Mouse (Mus musculus) Muller cell, postnatal 12 days (primary cell): Measurements from ENCODE around the gene Mien1.

Experiments
- DNase-seq: peaks from one replicate; pipeline ENCODE4 v3.0.0-alpha.2; 2015; ENCODE audit errors: inconsistent ontology term

Mien1 gene

DNA sequence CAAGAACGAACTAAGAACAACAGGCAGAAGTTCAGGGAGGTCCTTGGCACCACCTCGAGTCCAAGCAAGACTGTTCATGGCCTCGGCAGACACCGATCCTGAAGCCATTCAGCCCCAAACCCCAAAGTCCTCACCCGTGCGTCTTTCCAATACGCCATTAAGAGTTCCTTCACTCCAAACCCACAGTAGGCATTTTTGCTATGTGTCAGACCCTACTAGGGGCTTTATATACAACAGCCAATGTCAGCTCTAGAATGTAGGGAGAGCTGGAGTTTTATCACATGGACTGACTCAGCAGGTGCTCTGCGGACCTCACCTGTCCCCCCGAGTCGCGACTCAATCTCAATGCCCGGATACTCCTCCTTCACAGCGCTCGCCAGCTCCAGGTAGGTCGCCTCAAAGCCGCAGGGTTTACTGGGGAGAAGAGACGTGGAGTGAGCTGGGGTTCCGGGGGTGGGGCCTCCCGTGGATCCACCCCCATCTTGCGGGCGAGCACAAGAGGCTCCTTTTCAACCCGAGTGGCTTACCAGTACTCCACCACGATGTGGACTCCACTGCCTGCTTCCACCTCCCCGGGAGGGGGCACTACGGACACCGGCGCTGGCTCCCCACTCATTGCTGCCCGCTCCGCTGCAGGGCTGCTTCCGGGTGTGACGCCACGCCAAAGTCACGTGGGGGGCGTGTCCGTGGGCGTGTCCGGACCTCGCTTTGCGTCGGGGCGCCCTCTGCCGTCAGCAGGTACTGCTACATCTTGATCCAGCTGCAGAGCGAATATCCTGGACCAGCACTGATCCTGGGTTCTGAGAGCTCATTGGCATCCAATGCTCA lies at the start of gene Mien1:
TSS of gene Mien1 (minus strand) at position 661 of the 828 bp plus-strand sequence.
- peak; percentile 94 for DNase-seq

DNA sequence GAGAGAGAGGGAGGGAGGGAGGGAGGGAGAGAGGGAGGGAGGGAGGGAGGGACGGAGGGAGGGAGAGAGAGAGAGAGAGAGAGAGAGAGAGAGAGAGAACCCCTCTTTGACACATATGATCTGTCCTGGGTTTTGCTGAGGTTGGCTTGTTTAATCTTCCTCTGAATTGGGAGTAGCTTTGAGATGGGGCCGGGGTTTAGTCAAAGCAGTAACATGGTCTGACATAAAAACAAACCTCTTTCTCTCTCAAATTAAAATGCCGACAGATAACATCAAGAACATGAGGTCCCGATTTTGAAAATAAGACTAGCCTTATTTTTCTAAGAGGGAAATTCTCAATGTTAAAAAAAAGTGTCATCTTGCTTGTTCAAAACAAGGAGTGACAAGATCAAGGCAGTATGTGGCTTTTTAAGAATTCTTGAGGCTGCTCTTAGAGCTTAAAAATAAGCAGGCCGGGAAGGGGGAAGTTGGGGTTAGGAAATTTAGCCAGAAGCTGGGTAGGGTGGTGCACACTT lies 48.8 kb upstream of the Mien1 start:
- no peak for DNase-seq

DNA sequence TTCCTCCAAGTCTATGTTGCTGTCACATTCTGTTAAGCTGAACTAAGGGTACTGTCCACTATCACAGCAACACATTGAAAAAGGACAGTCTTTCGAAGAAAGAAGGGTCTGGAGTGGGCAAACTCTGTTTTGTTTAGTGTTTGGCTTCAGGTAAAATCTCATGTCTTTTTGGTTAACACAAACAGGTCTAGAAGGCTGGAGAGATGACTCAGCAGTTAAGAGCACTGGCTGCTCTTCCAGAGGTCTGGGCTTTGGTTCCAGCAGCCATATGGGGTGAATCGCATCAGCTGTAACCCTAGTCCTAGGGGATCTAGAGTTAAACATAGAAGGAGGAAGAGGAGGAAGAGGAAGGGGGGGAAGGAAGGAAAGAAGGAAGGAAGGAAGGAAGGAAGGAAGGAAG lies 47.0 kb upstream of the Mien1 start:
- DNase-seq: no peak

DNA sequence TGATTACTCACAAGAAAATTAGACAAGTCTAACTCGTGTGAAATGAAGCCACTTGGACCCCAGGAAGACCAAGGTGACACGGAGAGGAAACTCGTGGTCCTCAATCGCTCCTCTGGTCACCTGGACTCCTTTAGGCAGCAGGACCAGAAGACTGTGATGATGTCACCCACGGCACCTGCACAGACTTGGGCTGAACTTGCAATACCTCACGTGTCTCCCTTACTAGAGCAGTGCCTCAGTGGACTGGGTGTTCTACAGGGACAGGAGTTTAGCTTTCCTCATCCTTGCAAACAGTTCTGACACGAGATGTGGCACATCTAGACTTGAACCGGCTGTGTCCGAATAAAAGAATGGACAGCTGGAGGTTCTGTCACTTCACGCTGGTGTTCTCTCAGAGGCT lies 43.3 kb upstream of the Mien1 start:
- DNase-seq: no peak

DNA sequence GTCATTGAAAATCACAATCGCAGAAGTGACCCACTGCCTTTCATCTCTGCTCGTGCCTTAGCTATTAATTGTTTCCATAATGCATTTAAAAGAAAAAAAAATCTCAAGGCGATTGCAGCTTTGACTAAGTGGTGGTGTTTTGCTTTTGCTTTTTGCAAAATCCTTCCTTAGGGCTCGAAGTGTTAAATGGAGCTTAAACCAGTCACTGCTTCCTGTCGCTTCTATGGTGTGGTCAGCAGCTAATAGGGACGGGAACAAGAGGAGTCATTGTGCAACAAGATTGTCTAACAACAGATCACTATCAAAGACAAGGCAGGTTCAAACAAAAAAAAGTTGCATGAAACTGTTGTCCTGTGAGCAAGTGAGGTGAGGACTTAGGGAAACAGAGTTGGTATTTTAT lies 42.4 kb upstream of the Mien1 start:
- no peak for DNase-seq

DNA sequence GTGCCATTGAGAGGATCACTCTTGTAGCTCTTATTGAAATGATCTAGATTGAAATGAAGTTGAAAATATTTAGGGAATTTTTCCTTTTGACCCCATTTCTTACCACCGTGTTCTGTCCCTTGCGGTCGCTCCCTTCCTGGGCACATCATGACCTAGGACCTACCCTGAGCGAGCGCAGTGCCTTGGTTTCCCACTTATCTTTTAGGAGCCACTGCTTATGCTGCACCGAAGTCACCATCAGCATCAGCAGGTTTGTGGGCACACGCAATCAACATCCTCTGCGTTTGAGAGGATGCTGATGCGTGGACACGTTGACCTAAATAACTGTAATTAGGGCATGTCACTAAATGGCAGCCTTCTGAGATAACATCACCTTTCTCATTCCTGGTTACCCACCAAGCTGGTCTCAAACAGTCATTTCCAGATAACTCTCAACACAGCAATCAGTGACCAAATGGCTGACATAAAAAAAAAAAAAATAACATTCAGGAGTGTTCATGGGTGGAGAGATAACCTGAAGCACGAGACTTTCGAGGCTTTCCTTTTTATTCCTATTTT lies 41.2 kb upstream of the Mien1 start:
- no peak for DNase-seq

DNA sequence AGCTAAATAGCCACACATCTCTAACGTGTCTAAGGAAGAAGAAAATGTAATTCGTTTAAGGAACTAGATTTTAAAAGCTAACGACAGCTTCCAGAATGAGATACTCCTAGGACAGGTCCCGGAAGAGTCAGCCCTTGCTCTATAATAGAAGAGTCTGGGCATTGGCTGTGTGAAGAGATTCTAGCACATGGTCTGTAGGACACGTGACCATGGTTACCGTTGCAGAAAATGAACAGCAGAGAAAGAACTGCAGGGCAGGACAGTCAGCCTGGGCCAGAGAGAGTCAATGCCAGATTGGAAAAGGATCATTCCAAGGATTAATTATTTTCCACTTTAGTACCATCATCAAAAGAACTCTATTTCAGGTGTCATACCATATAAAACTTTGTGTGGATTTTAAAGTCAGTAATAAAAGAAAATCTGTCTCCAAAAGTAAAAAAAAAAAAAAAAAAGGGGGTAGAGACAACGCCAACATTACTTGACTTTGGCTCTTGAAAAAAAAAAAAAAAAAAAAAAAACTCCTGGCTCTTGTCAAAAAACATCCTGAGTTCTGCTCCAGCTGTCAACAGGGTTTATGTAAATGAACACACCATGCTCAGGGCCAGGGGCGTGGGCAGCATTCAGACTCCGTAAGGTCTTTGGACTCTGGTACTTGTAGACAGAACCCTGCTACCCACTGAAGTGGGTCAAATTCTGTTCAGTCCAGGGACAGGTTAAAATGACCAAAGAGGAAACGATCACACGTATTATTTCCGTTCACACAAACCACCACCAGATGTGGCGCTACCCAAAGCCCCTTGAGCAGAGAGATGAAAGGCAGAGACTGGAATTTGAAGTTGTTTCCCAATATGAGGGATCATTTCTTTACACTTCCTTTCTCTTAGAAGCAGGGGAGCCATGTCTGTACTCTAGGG lies 40.5 kb upstream of the Mien1 start:
- DNase-seq: no peak

DNA sequence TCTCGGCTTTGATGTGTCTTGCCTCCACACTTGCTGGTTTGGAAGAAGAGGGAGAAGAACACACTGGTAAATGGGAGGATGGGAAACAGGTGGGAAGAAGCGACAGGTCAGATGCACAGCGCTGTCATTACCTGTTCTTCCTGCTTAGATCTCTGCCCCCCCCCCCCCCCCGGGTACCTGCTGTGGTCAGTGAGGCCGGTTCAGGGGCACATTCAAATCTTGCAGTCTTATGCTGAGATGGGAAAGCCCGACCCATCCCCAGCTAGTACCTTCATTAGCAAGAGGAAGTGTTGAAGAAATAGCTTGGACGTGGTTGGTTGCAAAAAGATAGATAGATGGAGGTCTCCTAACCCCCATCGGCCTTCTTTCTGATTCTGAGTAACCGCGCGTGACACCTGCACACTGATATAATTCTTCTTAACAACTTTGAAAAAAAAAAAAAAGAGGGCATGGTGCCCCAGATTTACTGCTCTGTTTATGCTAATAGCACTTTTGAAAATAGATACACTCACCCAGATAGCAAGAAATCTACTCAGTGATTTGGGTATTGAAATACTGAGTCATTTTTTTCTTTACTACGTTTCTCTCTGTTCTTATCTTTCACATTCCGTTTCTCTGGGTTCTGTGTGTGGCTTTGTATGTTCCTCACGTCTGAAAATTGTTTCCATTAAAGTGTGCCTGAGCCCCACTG lies 38.4 kb upstream of the Mien1 start:
- DNase-seq: no peak

DNA sequence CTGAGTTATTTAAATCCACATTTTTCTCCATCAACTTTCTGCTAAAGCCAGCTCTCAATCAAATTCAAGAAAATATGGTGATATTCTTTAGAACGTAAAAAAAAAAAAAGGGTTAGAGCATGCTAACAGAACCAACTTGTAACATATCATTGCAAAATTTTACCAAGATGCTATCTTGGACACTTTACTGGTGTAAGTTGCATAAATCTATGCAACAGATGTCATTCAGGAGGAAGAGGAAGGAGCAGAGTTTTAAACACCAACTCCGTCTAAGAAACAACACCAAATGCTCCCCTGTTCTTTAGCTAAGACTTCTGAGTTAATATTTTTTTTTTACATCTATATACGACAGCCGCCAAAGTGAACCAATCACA lies 37.6 kb upstream of the Mien1 start:
- no peak for DNase-seq

DNA sequence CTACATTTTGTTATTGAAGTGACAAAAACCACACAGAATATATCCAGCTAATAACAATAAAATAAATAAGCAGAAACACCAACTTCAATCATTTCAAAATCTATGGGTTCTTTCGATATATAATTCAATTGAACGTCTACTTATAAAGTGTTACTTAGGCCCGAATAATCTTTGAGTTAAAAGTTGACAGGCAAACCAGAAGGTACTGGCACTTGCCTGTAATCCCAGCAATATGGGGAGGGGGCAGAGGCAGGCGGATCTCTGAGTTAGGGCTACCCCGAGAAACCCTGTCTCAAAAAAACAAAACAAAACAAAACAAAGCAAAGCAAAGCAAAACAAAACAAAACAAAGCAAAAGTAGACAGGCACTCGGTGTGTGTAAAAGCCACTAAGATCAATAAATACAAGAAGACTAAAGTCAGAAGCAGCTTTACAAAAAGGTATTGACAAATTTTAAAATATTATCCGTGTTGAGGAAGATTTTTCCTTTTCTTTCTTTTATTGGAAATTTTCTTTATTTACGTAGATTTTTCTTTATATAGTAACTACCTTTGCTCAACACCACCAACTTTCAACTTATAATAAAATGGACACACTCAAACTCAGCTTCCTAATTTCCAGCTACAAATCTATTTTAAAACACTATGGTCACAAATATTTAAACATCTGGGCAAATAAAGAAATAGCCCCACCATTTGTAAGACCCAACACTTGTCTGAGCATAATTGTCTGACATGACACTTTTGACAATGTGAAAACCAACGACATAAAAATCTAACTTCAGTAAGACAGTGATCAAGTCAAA lies 37.0 kb upstream of the Mien1 start:
- no peak for DNase-seq

DNA sequence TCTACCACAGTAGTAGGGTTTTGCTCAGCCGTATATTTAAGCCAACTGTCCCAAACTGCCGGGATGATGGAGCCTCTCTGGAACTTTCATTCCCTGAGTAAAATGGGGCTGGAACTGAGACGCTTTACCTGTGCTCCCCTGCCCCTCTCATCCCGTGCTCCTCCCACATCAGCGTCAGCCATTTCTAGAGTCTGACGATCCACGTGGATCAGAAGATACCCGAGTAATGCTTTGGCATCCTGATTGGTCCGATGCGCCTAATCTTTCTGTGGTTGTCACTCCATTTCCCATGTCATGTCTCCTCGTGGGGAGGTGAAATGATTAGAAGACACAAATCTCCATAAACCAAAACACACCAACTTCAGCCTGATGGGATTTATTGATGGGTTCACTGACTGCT lies 36.2 kb upstream of the Mien1 start:
- no peak for DNase-seq

DNA sequence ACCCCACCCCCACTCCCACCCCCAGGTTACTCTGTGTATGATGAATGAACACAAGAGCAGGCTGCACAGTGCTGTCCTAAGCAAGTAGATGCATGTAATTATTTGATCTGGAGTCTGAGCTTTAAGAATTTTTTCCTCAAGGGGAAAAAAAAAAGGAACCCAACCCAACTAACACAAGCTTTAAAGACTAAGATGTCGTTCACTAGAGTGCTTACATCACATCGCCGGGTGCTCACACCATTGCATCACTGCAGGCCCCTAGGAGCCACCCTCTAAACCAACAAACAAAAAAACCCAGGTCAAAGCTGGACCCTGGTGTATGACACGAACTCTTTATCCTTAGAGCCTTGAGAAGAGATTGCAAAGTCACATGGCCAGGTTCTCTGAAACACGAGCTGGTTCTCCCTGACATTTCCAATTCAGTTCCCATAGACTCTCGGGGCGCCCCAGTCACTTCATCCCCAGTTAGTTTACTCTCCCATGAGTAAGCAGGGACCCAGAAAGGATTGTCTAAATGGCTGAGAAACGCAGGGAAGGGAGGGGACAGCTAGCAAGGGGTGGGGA lies 35.2 kb upstream of the Mien1 start:
- no peak for DNase-seq

DNA sequence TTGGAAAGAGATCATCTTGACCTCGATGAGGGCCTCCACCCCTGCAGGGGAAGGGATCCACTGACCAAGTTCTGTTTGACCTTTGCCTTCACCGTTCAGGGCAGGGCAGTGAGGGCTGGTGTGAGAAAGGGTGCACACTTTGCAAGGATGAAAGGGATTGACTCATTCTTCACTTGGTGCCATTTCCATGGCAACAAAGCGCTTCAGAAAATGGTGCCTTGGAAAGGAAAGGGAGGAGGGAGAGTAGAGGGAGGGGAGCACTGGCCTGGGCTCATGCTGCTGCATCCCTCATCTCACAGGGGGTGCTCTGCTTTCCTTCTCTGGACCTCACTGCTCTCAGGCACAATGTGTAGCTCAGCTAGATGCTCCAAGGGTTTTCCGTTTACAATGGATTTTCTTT lies 33.9 kb upstream of the Mien1 start:
- no peak for DNase-seq

DNA sequence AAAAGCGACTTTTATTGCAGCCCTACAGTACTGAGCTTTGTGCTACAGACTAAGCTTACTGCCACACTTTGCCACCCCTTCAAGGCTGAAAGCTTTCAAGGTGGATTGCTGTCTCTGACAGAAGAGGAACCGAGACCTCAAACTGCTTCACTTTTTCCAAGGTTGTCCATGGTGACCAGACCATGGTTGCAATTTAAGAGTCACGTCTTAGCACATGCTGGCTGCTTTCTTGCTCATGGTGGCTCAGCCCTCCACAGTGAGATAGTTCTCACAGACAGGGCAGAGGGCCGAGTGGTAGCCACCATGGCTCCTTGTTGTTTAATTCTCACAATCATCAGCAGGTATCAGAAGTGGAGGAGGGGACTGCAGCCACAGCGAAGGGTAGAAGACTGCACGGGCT lies 32.0 kb upstream of the Mien1 start:
- DNase-seq: no peak

DNA sequence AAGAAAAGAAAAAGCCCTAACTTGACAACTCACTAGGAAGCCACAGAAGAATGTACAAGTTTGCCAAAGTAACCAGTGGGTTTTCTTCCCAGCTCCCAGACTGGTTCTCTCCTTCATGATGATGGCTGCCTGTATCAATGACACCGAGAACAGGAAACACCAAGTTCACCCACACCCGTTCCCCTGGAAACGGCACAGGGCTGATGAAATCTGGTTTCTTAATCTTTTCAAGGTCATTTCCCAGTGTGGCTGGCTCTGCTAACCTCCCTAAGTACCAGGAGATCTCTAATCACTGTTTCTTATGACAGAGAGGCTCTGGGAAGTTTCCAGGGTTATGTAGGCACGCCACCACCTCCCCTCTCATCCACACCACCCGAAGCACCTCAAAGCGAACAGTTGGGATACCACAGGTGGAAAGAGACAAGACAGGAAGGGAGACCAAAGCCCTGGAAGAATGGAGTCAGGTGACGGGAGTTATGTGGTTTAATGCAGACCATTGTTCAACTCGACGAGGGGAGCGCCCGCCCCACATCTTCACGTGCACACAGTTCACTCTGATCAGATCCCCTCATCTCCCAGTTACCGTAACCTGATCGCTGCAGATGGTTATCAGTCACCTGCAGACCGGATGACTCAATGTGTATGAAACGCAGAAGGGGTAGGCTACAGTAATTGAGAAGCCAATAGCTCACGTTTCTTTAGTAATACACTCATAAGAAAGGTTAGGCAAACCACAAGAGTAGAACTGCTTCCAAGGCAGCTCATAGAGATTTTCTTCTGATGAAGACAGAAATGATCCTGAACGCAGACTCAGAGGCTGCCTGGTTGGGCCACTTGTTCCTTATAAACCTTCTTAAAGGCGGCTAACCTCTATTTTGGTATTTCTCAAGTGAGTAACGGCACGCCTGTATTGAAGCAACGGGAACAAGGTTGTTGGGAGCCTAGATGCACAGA lies 31.2 kb upstream of the Mien1 start:
- DNase-seq: no peak

DNA sequence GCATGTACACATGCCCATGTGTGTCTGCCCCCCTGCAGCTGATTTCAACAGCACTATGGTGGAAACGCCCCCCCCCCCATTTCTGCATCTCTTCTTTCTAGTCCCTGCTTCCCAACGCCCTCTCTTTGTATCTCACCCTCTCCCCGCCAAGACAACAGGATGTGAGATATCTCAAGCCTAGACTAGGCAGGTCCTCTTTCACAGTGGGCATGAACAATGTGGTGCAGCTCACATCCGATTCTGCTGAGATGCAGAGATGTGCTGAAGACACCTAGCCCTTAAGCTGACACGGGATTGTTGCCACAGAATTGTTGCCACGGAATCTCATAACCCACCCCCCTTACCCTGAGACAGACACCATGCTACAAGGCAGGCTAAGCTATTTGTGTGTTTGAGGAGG lies 25.7 kb upstream of the Mien1 start:
- no peak for DNase-seq

DNA sequence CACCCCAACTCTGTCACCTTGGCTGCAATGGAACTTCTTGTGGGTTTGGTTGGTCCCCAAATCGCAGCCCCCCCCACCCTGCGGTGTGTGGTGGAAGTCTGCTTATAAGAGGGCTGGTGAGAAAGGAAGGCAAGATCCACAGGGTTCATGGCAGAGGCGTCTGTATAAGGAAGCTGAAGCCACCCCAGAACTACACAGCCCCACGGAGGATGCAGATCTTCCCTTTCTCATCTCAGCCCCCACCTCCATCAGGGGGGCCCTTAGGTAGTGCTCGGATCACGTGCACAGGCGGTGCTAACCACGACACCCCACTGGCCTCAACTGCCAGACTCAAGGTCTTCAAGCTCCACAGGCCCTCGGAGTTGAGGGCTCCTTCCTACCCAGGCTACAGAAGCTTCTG lies 25.1 kb upstream of the Mien1 start:
- DNase-seq: no peak

DNA sequence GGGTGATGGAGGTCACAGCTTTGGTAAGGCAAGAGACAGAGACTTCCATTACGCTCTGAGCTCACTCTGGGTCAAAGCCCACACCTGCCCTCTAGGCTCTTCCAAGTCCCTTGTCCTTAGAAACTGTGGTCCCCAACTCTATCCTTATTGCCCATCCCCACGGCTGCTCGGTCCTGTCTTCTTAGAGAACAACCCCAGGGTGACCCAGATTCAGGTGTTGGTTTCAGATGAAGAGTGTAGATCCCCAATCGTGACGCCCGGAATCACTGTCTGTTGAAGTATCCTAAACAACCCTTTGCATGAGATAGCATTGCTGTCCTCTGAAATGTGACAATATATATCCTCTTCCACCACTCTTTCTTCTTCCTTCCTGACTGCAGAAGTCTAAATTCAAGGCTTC lies 23.5 kb upstream of the Mien1 start:
- no peak for DNase-seq

DNA sequence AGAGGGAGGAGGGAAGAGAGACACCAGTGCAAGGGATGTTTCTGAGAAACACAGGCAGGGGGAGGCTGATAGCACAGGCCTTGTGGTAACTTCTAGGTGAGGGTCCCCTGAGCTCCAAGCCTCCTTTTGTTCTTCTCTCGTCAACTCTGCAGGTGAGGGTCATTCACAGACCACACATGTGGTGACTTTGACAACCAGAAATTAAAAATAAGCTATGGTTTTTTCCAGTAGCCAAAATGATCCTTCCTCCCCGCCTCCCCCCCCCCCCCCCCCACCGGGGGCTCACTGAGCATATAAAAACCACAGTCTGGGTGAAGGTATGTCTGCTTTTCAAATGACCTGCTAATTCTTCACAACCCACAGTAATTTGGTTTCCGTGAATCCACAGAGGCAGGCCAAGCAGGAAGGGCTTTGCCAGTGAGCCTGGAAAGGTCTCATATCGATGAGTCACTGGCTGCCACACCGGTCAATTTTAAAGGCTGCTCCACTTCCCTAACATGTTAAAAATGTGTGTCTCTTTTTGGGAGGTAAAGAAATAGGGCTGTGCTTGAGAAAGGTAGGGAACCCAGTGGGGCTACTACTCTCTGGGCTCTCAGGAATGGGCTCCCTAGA lies 22.4 kb upstream of the Mien1 start:
- peak; percentile 21 for DNase-seq
